Mouse (Mus musculus): Measurements from ENCODE around the gene Foxn3.

DNA sequence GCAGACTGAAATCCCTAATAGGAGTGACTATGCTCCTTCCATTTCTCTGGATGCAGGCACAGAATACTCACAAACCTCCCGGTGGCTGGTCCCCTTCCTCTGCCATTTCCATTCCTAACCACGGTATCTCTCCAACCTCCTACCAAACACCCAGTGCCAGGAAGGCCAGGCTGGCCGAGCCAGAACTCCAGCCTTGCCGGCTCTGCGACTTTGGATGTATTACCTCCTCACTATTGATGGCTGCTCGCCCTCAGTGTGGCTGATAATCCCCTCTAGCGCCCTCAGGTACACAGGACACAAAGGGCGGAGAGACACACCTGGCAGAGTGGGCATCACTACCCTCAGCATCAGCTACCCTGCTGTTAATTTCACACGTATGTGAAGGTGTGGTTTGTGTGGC lies 318.7 kb downstream of the Foxn3 start:
- no peak for TF ChIP-seq POLR2A (IDR thresholded peaks at IDR 0.05; ENCODE audit: borderline replicate concordance, insufficient read depth, low read length)
- TF ChIP-seq CTCF (IDR thresholded peaks at IDR 0.05; ENCODE audit: borderline replicate concordance, insufficient read depth, low read depth, low read length), result no peak

Measured in cerebellum, adult 2 months (tissue).